Mouse (Mus musculus): ENCODE data around the gene Gm14322. TPM values are rescaled to one million over a fixed set of nuclear protein-coding genes. Genes with fewer than 3 reads are reported as not detected.

Gene Gm14322
- 0.51 TPM in 1 of 2 replicates, not detected in the other for polyA plus RNA-seq (2012; rRNA removed)

DNA sequence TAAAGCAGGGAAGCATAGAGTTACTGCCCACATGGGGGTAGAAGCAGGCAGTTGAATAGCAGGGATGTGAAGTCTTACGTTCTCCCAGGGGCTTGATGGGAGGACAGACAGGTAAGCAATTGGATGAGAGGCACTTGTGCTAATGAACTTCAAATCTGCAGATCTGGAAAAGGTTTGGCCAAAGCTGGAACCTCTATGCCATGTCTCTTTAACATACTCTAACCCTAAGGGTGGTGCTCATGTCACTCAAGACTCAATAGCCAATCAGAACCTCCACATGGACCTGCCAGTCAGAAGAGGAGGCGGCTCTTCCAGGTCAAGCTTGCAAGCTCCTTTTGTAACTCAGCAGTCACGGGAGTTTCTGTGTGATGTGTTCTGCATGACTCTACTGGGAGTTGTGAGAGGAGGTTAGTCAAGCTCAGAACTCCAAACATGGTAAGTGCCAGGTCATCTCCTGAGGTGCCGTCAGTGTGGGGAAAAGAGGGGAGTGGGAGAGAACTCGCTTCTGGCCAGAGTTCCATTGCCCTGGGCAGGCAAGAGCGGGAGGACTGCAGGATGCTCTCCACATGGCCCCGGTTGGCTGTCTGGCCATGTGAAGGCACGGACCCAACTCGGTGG is at the start of gene Gm14322:
TSS of gene Gm14322 (plus strand) at position 348 of the 618 bp plus-strand sequence.

Other genes with a start within 250 kb of the Gm14322 start
- not detected in 2 replicates for gene Gm14406, start 181.1 kb upstream of the Gm14322 start, polyA plus RNA-seq (2012; rRNA removed)
- 2.1 and 5.6 TPM in 2 replicates for gene Gm14325, start 81.0 kb downstream of the Gm14322 start, polyA plus RNA-seq (2012; rRNA removed)
- 0.13 and 0.41 TPM in 2 replicates for gene Gm14327, start 137.8 kb downstream of the Gm14322 start, polyA plus RNA-seq (2012; rRNA removed)
- 0.66 TPM in 1 of 2 replicates, not detected in the other for gene Zfp972, start 166.3 kb downstream of the Gm14322 start, polyA plus RNA-seq (2012; rRNA removed)
- gene Gm14326, start 198.0 kb downstream of the Gm14322 start, polyA plus RNA-seq (2012; rRNA removed): 1.7 and 1.9 TPM in 2 replicates